Mouse (Mus musculus): ENCODE data around the gene Serinc1.

The Serinc1 gene

GRCm38 (mm10) chr10:57481717-57482116 is 50.6 kb downstream of the Serinc1 start:
- DNase-seq = no peak

- no peak for DNase-seq
These were observed 55.0 kb downstream of the Serinc1 start for GRCm38 (mm10) chr10:57477121-57477843.

Measured in kidney, postnatal 25 days (tissue).